Mouse (Mus musculus): Measurements from ENCODE around the gene Dnah2. TPM values are rescaled to one million over a fixed set of nuclear protein-coding genes. Genes with fewer than 3 reads are reported as not detected.
A peak's percentile ranks its signal among the peaks of the same experiment; 100 is the strongest.

Dnah2 gene
- polyA plus RNA-seq, 1 experiment from 2014 or later, result 2.7 TPM

GRCm38 (mm10) chr11:69406282-69406681 is 142.6 kb downstream of the Dnah2 start:
- Histone ChIP-seq H3K27ac (replicated peaks) (no peak overlapping the region), H3K4me1 (peaks cover 23% of the 10 kb centered on the region), H3K9ac (replicated peaks) (no peak overlapping the region), H3K4me2 (replicated peaks) (no peak overlapping the region), H3K36me3 (peaks cover 66% of the 10 kb centered on the region), H3K9me3 (no peaks in the 10 kb centered on the region), H3K27me3 (no peaks in the 10 kb centered on the region), H3K4me3 (no peak overlapping the region)
- ATAC-seq (replicated peaks), result no peak
- WGBS, result 92% methylated on average over 19 of the region's 19 CpGs

- WGBS, result 90% methylated on average over 24 of the region's 24 CpGs
- Histone ChIP-seq H3K4me2 (replicated peaks) (no peak overlapping the region), H3K27ac (replicated peaks) (no peak overlapping the region), H3K9me3 (no peaks in the 10 kb centered on the region), H3K36me3 (peaks cover 73% of the 10 kb centered on the region), H3K9ac (replicated peaks) (no peak overlapping the region), H3K4me1 (peaks cover 23% of the 10 kb centered on the region), H3K4me3 (no peak overlapping the region), H3K27me3 (no peaks in the 10 kb centered on the region)
- no peak for ATAC-seq (replicated peaks)
These were observed 143.3 kb downstream of the Dnah2 start for GRCm38 (mm10) chr11:69405397-69406200.

- no peaks in the 10 kb centered on the region for H3K9me3 ChIP-seq
- H3K4me2 ChIP-seq (replicated peaks), result no peak overlapping the region
- H3K27me3 ChIP-seq, result no peaks in the 10 kb centered on the region
- H3K4me3 ChIP-seq, result no peak overlapping the region
- H3K27ac ChIP-seq (replicated peaks), result no peak overlapping the region
- peaks cover 81% of the 10 kb centered on the region for H3K36me3 ChIP-seq
- no peak for ATAC-seq (replicated peaks)
- H3K9ac ChIP-seq (replicated peaks), result no peak overlapping the region
- peaks cover 27% of the 10 kb centered on the region for H3K4me1 ChIP-seq
- 88% methylated on average over 24 of the region's 24 CpGs for WGBS
These were observed 144.1 kb downstream of the Dnah2 start for GRCm38 (mm10) chr11:69404595-69405396.

- WGBS, result 93% methylated on average over 38 of the region's 38 CpGs
- H3K27ac ChIP-seq (replicated peaks), result no peak overlapping the region
- ATAC-seq (replicated peaks), result no peak
These were observed 145.0 kb downstream of the Dnah2 start for GRCm38 (mm10) chr11:69403691-69404594.

GRCm38 (mm10) chr11:69401987-69402386 is 146.9 kb downstream of the Dnah2 start:
- WGBS, result 82% methylated on average over 12 of the region's 12 CpGs
- ATAC-seq (replicated peaks), result no peak
- H3K27ac ChIP-seq (replicated peaks), result no peak overlapping the region

More at GRCm38 (mm10) chr11:69403691-69404594, 145.0 kb downstream of the Dnah2 start:
- no peak overlapping the region for H3K9ac ChIP-seq (replicated peaks)
- peaks cover 88% of the 10 kb centered on the region for H3K36me3 ChIP-seq
- H3K9me3 ChIP-seq, result no peaks in the 10 kb centered on the region
- H3K4me1 ChIP-seq, result peaks cover 28% of the 10 kb centered on the region
- no peak overlapping the region for H3K4me2 ChIP-seq (replicated peaks)
- H3K27me3 ChIP-seq, result no peaks in the 10 kb centered on the region; the same call in 1 of the 2 replicates
- H3K4me3 ChIP-seq, result no peak overlapping the region

GRCm38 (mm10) chr11:69401210-69401637 is 147.7 kb downstream of the Dnah2 start:
- WGBS, result 11% methylated on average over 22 of the region's 22 CpGs
- Histone ChIP-seq H3K9ac (replicated peaks) (no peak overlapping the region), H3K36me3 (peaks cover 71% of the 10 kb centered on the region), H3K4me3 (no peak overlapping the region), H3K27me3 (no peaks in the 10 kb centered on the region; the same call in 1 of the 2 replicates), H3K4me2 (replicated peaks) (no peak overlapping the region), H3K9me3 (no peaks in the 10 kb centered on the region), H3K4me1 (peaks cover 25% of the 10 kb centered on the region), H3K27ac (replicated peaks) (no peak overlapping the region; the same call in 1 of the 2 replicates)
- ATAC-seq (replicated peaks), result peak; percentile 65

More at GRCm38 (mm10) chr11:69401987-69402386, 146.9 kb downstream of the Dnah2 start:
- no peak overlapping the region for H3K4me2 ChIP-seq (replicated peaks)
- H3K9ac ChIP-seq (replicated peaks), result no peak overlapping the region
- H3K36me3 ChIP-seq, result peaks cover 79% of the 10 kb centered on the region
- H3K4me3 ChIP-seq, result no peak overlapping the region
- H3K27me3 ChIP-seq, result no peaks in the 10 kb centered on the region; the same call in 1 of the 2 replicates
- no peaks in the 10 kb centered on the region for H3K9me3 ChIP-seq
- peaks cover 18% of the 10 kb centered on the region; the same call in 1 of the 2 replicates for H3K4me1 ChIP-seq

- H3K27ac ChIP-seq (replicated peaks), result no peak overlapping the region
- no peak overlapping the region for H3K4me2 ChIP-seq (replicated peaks)
- H3K27me3 ChIP-seq, result no peaks in the 10 kb centered on the region; the same call in 1 of the 2 replicates
- H3K4me3 ChIP-seq, result peak overlapping the region; percentile 3; the same call in 1 of the 2 replicates
- H3K9me3 ChIP-seq, result no peaks in the 10 kb centered on the region
- peaks cover 26% of the 10 kb centered on the region for H3K4me1 ChIP-seq
- WGBS, result 76% methylated on average over 25 of the region's 25 CpGs
- peaks cover 62% of the 10 kb centered on the region for H3K36me3 ChIP-seq
- no peak for ATAC-seq (replicated peaks)
- H3K9ac ChIP-seq (replicated peaks), result no peak overlapping the region
These were observed 148.6 kb downstream of the Dnah2 start for GRCm38 (mm10) chr11:69400083-69400850.

GRCm38 (mm10) chr11:69399201-69400082 is 149.5 kb downstream of the Dnah2 start:
- peaks cover 54% of the 10 kb centered on the region for H3K36me3 ChIP-seq
- no peak overlapping the region for H3K27ac ChIP-seq (replicated peaks)
- H3K9ac ChIP-seq (replicated peaks), result no peak overlapping the region
- peaks cover 28% of the 10 kb centered on the region for H3K4me1 ChIP-seq
- peak overlapping the region; percentile 3; the same call in 1 of the 2 replicates for H3K4me3 ChIP-seq
- no peak for ATAC-seq (replicated peaks)
- H3K4me2 ChIP-seq (replicated peaks), result no peak overlapping the region
- no peaks in the 10 kb centered on the region for H3K9me3 ChIP-seq
- 19% methylated on average over 63 of the region's 66 CpGs for WGBS
- H3K27me3 ChIP-seq, result no peaks in the 10 kb centered on the region; the same call in 1 of the 2 replicates

GRCm38 (mm10) chr11:69398486-69399200 is 150.3 kb downstream of the Dnah2 start:
- Histone ChIP-seq H3K4me2 (replicated peaks) (no peak overlapping the region), H3K9me3 (no peaks in the 10 kb centered on the region), H3K4me3 (no peak overlapping the region), H3K4me1 (peaks cover 32% of the 10 kb centered on the region), H3K9ac (replicated peaks) (no peak overlapping the region), H3K36me3 (peaks cover 46% of the 10 kb centered on the region), H3K27ac (replicated peaks) (no peak overlapping the region), H3K27me3 (no peaks in the 10 kb centered on the region; the same call in 1 of the 2 replicates)
- ATAC-seq (replicated peaks), result no peak
- 29% methylated on average over 21 of the region's 21 CpGs for WGBS
